Mouse (Mus musculus) bone marrow, adult 2 months (tissue): Measurements from ENCODE around the gene Gm29609. TPM values are rescaled to one million over a fixed set of nuclear protein-coding genes. Genes with fewer than 3 reads are reported as not detected.

ENCODE experiments used
- H3K27ac ChIP-seq: fragments of 200-500 bp; 2 replicates; pipeline ENCODE4 v1.5.1; 2012; ENCODE audit warnings: low read depth, mild to moderate bottlenecking, control low read depth, inconsistent platforms, low read length; ENCODE audit not compliant: control insufficient read depth, poor library complexity, insufficient read depth
- H3K4me1 ChIP-seq: fragments of 200-500 bp; 2 replicates; pipeline ENCODE4 v1.6.1; 2011; ENCODE audit warnings: low read length; ENCODE audit not compliant: control insufficient read depth, insufficient read depth
- H3K4me3 ChIP-seq: fragments of 200-500 bp; replicated peaks from 2 replicates; pipeline ENCODE3; 2011; ENCODE audit warnings: mild to moderate bottlenecking, low read depth, low read length, control low read depth; ENCODE audit not compliant: control insufficient read depth
- CTCF ChIP-seq: fragments of 200-500 bp; IDR thresholded peaks from 2 replicates; pipeline ENCODE4 v1.5.1; 2011; ENCODE audit warnings: low read length, control low read depth; ENCODE audit not compliant: control insufficient read depth, insufficient read depth
- POLR2A ChIP-seq: fragments of 200-500 bp; IDR thresholded peaks from 2 replicates; pipeline ENCODE4 v1.6.1; 2011; ENCODE audit warnings: low read depth, mild to moderate bottlenecking, control low read depth, low read length, borderline replicate concordance; ENCODE audit not compliant: control insufficient read depth
- WGBS: fragments of 180-500 bp; shearing (Covaris S2); methylation state at CpG from one replicate; pipeline ENCODE4 v1.1.7; 2018; 5-methylcytosine and 5-hydroxymethylcytosine counted together
- polyA plus RNA-seq: library from polyadenylated mRNA; stranded (reverse); fragments of >200 nt; gene quantifications from 2 replicates; pipeline ENCODE4 v1.2.4, GENCODE M21; 2011; ENCODE audit warnings: low replicate concordance; ENCODE audit not compliant: missing spikeins, insufficient read depth, insufficient read length

Gene Gm29609
- polyA plus RNA-seq, 1 experiment = not detected

GRCm38 (mm10) chr5:31193631-31194281 lies 14.0 kb upstream of the Gm29609 start:
- H3K4me1 ChIP-seq = no peaks in the 10 kb centered on the region; the same call in 1 of the 2 replicates
- TF ChIP-seq POLR2A (no peak), CTCF (no peak)
- WGBS = 7% methylated on average over 25 of the region's 25 CpGs
- peak overlapping the region; percentile 95 for H3K4me3 ChIP-seq
- peak overlapping the region; percentile 85 for H3K27ac ChIP-seq

- Histone ChIP-seq H3K4me1 (no peaks in the 10 kb centered on the region; the same call in 1 of the 2 replicates), H3K4me3 (peak within 1 kb of the TSS; percentile 95), H3K27ac (peak within 1 kb of the TSS; percentile 85)
- TF ChIP-seq CTCF (peak; percentile 75), POLR2A (peak; percentile 55)
- under 1% methylated on average over 48 of the region's 48 CpGs for WGBS
These were observed 13.4 kb upstream of the Gm29609 start, which contains the start of the genes Snx17 and Eif2b4 for GRCm38 (mm10) chr5:31192939-31193630. TSS of gene Snx17 (plus strand) at chr5:31193227. TSS of gene Eif2b4 (minus strand) at chr5:31193430.

DNA sequence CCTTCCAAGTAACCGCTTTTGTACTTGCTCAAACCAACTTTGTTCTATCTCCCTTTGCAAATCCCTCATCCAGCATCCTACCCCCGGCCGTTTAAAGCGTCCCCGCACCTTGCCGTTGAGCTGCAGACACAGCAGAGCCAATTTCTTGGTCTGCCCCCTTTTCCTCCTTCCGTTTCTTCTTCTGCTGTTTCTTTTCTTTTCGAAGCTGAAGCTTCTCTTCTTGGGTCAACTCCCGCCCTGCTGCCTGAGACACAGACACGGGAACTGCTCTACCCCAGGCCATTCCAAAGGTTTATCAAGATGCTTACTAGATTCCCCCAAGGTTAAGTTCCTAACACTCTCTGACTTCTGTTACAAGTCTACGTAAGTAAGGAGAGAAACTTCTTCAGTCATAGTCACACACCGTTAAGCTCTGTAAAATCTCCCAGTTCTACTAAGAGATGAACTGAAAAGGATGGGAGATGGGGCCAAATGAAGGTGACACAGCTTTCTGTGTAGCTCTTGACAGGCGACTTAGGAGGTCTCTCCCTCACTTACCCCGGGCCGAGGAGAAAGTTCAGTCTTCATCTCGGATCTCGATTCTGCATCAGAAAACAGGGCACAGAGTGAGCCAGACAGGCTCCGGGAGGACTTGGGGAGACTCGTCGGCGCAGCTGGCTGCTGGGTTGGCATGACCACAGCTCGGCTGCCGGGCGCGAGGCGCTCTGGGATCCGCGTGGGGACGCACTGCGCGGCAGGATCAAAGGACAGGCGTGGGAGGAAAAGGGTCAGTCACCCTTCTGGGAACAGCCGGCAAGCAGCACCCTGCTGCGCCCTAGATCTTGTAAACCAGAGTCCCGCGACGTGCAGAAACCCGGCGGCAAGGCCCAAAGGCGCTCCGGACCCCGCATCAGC lies 12.6 kb upstream of the Gm29609 start:
- no peak for TF ChIP-seq CTCF
- no peak for TF ChIP-seq POLR2A
- 8% methylated on average over 42 of the region's 42 CpGs for WGBS
- Histone ChIP-seq H3K27ac (peak overlapping the region; percentile 84), H3K4me3 (peak overlapping the region; percentile 86), H3K4me1 (no peaks in the 10 kb centered on the region; the same call in 1 of the 2 replicates)

GRCm38 (mm10) chr5:31190201-31190600 lies 10.5 kb upstream of the Gm29609 start:
- no peak overlapping the region for H3K4me3 ChIP-seq
- TF ChIP-seq CTCF (no peak), POLR2A (no peak)
- no peak overlapping the region for H3K27ac ChIP-seq
- 85% methylated on average over 9 of the region's 9 CpGs for WGBS
- H3K4me1 ChIP-seq = no peaks in the 10 kb centered on the region; the same call in 1 of the 2 replicates

DNA sequence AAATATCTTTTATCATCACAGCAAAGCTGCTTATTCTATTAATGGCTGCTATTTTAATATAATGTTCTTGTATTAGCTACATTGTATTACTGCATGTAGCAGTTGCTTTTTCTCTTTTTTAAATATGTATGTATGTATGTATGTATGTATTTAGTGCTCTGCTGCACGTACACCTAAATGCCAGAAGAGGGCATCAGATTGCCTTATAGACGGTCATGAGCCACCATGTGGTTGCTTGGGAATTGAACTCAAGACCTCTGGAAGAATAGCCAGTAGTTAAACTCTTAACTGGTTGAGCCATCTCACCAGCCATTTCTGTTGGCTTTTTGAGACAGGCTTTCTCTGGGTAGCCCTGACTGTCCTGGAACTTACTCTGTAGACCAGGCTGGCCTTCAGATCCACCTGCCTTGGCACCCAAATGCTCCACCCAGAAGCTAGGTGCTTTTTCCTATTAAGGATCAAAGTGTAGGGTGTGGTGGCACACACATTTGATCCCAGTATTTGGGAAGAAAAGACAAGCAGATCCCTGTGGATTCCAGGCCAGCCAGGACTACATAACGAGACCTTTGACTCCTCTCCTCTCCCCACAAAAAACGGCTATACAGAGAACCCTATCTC lies 8.6 kb upstream of the Gm29609 start:
- H3K27ac ChIP-seq = no peak overlapping the region
- no peaks in the 10 kb centered on the region; the same call in 1 of the 2 replicates for H3K4me1 ChIP-seq
- TF ChIP-seq CTCF = 0 out of 2 replicates have a peak, but pooled peaks have one; percentile 13
- no peak for TF ChIP-seq POLR2A
- 71% methylated on average over 4 of the region's 4 CpGs for WGBS
- no peak overlapping the region for H3K4me3 ChIP-seq

- Histone ChIP-seq H3K4me3 (no peak overlapping the region), H3K27ac (no peak overlapping the region), H3K4me1 (no peaks in the 10 kb centered on the region)
- WGBS = 44% methylated on average over 4 of the region's 4 CpGs
- TF ChIP-seq POLR2A (no peak), CTCF (no peak)
These were observed 4.0 kb upstream of the Gm29609 start for GRCm38 (mm10) chr5:31183678-31184077.

DNA sequence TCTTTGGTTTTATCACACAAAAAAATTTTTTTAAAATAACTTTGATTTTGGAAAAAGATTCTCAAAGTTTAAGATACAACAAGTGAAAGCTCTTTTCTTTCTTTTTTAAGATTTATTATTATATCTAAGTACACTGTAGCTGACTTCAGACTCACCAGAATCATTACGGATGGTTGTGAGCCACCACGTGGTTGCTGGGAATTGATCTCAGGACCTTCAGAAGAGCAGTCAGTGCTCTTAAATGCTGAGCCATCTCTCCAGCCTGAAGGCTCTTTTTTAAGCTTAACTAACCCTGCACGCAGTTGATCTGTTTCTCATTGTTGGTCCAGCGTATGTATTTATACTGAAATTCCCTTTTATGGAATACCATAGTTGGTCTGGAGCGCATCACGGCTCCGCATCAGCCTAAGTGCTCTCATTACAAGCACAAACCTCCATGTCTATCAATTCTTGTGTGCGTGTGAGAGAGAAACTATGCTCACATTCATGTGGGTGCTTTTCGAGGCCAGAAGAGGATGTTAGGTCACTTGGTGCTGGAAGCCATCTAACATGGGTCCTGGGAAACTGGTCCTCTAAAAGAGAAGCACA lies 1.6 kb upstream of the Gm29609 start:
- TF ChIP-seq CTCF (no peak), POLR2A (no peak)
- WGBS = 90% methylated on average over 9 of the region's 9 CpGs
- no peak overlapping the region for H3K27ac ChIP-seq
- H3K4me3 ChIP-seq = no peak overlapping the region
- no peaks in the 10 kb centered on the region for H3K4me1 ChIP-seq
